Mouse (Mus musculus): ENCODE measurements at regions not wholly inside any gene's neighbourhood (a gene's known extent, or its start where the extent isn't known, plus 50 kb on each side); places are given as distances from the start of the nearest gene placed in this dataset.

- peak; percentile 36 for DNase-seq (ENCODE audit: low read depth, low spot score)
Measured at GRCm38 (mm10) chr4:55203731-55204710, 145.8 kb upstream of the Rad23b start.

GRCm38 (mm10) chr4:55206226-55206625, 143.6 kb upstream of the Rad23b start:
- DNase-seq (ENCODE audit: low read depth, low spot score): peak; percentile 88

GRCm38 (mm10) chr4:55207749-55208385, 142.0 kb upstream of the Rad23b start:
- peak; percentile 19 for DNase-seq (ENCODE audit: low read depth, low spot score)

- peak; percentile 79 for DNase-seq (ENCODE audit: low read depth, low spot score)
Measured at GRCm38 (mm10) chr4:55208386-55209345, 141.2 kb upstream of the Rad23b start.

GRCm38 (mm10) chr4:55215425-55216174, 134.2 kb upstream of the Rad23b start:
- DNase-seq (ENCODE audit: low read depth, low spot score): no peak

- DNase-seq (ENCODE audit: low read depth, low spot score): no peak
Measured at GRCm38 (mm10) chr4:55216175-55216545, 133.7 kb upstream of the Rad23b start.

- no peak for DNase-seq (ENCODE audit: low read depth, low spot score)
Measured at GRCm38 (mm10) chr4:55225766-55226165, 124.1 kb upstream of the Rad23b start.

GRCm38 (mm10) chr4:55227394-55227793, 122.4 kb upstream of the Rad23b start:
- DNase-seq (ENCODE audit: low read depth, low spot score): no peak

GRCm38 (mm10) chr4:55231522-55231921, 118.3 kb upstream of the Rad23b start:
- DNase-seq (ENCODE audit: low read depth, low spot score): peak; percentile 73

- no peak for DNase-seq (ENCODE audit: low read depth, low spot score)
Measured at GRCm38 (mm10) chr4:55237856-55238255, 112.0 kb upstream of the Rad23b start.

- peak; percentile 85 for DNase-seq (ENCODE audit: low read depth, low spot score)
Measured at GRCm38 (mm10) chr4:55240450-55240849, 109.4 kb upstream of the Rad23b start.

GRCm38 (mm10) chr4:55242331-55242730, 107.5 kb upstream of the Rad23b start:
- DNase-seq (ENCODE audit: low read depth, low spot score): no peak

- no peak for DNase-seq (ENCODE audit: low read depth, low spot score)
Measured at GRCm38 (mm10) chr4:55243091-55244058, 106.5 kb upstream of the Rad23b start.

- DNase-seq (ENCODE audit: low read depth, low spot score): no peak
Measured at GRCm38 (mm10) chr4:55245789-55246188, 104.1 kb upstream of the Rad23b start.

GRCm38 (mm10) chr4:55250334-55250733, 99.5 kb upstream of the Rad23b start:
- DNase-seq (ENCODE audit: low read depth, low spot score): no peak

GRCm38 (mm10) chr4:55251546-55251945, 98.3 kb upstream of the Rad23b start:
- DNase-seq (ENCODE audit: low read depth, low spot score): no peak

- no peak for DNase-seq (ENCODE audit: low read depth, low spot score)
Measured at GRCm38 (mm10) chr4:55253769-55254168, 96.1 kb upstream of the Rad23b start.

GRCm38 (mm10) chr4:55271965-55272630, 77.7 kb upstream of the Rad23b start:
- no peak for DNase-seq (ENCODE audit: low read depth, low spot score)

- peak; percentile 16 for DNase-seq (ENCODE audit: low read depth, low spot score)
Measured at GRCm38 (mm10) chr4:55276300-55276952, 73.4 kb upstream of the Rad23b start.
